Mouse (Mus musculus) cerebellum, adult (tissue): Measurements from ENCODE around the gene Trio.

Experiments
- ATAC-seq: cut with Nextera tagmentation; 2 replicates; pipeline ENCODE4 v1.9.2; 2017; ENCODE audit warnings: mild to moderate bottlenecking, moderate library complexity, mixed read lengths; ENCODE audit not compliant: insufficient number of reproducible peaks, low FRiP score, low TSS enrichment

Gene Trio

DNA sequence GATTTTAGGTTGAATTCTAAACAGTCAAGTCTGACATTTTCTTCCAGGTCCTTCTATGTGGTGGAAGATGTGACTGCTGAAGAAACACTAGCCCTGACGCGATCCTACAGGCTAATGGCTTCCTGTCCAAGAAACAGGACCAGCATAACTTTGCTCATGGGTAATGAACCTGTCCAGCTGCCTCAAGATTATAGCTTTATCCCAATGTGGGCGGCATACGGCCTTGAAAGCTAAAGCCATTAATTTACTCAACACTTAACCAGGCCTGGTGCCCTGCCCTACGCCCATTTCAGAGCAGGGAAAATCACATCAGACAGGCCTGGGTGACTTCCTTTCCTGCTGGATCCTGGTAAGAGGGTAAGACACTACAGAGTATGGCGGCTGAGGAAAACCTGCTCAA lies 98.0 kb downstream of the Trio start:
- ATAC-seq: no peak

DNA sequence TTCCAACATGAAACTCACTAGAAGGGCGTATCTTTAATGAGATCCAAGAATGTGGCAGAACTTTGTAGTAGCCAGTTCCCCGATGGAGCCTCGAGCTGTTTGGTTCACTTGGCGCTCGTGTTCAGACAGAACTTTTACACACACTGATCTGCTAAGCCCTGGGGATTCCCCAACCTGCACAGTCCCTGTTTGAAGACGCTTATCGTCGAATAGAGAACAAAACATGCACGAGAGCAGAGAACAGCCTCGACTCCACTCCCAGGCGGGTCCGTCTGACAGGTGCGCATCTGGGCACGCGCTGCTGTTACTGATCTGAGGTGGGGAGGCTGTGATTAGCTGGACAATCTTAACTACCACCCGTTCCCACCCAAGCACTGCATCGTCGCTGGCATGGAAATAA lies 98.7 kb downstream of the Trio start:
- ATAC-seq: no peak

DNA sequence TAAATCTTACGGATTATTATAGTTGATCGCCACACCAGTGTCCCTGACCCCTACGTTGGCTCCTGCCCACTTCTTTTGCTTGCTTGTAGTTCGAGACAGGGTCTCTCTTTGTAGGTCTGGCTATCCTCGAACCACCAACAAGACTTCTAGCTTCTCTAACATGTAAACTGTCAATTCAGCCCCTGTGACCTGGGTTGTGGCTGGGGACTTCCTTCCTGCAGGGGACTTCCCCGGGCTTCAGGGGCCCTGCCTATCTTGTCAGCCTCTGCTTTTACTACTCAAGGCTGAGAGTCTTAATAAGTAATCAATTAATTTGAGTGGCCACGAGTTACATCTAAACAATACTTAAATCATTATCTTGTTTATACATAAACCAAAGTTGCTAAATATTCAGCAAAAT lies 99.2 kb downstream of the Trio start:
- ATAC-seq: no peak

DNA sequence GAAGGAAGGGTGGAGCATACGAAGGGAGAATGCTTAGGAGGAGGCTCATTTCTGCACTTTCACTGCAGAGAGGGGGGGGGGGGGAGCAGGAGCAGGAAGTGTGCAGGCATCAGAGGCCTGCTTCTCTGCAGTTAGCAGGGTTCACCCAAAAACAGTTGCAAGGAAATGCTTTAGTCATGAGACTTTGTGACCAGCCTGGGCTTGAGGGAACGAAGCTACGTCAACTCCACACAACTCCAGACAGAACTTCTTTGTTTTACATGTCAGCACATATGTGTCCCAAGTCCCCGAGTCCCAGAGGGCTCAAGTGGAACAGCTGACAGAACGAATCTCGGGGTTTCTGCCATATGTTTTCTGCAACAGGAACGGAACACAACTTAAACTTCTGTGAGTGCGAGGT lies 99.8 kb downstream of the Trio start:
- ATAC-seq: no peak

DNA sequence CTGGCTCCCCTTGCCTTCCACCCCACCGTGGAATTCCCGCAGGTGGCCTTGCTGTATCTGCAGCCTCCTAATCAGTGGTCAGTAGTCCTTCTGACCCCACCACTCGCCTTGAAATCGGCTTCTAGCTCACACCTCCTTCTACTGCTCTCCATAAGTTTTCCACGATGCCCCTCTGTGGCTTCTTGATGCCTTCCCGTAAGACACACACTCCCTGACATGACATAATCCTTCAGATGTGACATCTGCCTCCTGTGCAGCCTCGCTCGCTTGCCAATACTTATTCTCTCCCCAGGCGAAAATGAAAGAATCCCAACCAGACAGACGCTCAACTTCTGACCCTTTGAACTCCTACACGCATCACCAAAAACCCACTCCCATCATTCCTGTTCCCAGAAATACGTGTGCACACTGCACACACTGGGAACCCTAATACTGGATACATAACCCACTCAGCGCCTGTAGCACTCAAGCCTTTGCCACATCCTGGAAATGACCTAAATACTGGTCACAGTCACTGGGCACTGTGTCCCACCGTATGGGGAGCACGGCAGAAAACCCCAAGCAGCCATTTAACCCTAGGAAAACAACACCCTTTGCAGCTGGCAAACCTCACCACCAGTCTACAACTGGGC lies 100.5 kb downstream of the Trio start:
- ATAC-seq: 0 out of 2 replicates have a peak, but pooled peaks have one; percentile 23

DNA sequence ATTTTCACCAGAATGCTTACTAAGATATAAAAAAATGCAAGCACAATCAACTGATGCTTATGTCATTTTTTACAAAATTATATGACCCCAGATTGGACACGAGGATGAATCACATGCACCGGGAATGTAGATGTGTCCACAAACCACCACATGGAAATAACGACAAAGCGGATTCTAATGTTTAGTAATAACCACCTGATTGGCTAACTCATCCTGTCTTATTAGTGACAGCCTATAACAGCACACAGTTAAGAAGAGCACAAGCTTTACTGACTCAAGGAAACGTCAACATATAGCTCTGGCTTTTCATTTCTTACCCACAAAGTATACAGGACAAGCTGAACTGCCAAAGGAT lies 101.7 kb downstream of the Trio start:
- ATAC-seq: no peak

DNA sequence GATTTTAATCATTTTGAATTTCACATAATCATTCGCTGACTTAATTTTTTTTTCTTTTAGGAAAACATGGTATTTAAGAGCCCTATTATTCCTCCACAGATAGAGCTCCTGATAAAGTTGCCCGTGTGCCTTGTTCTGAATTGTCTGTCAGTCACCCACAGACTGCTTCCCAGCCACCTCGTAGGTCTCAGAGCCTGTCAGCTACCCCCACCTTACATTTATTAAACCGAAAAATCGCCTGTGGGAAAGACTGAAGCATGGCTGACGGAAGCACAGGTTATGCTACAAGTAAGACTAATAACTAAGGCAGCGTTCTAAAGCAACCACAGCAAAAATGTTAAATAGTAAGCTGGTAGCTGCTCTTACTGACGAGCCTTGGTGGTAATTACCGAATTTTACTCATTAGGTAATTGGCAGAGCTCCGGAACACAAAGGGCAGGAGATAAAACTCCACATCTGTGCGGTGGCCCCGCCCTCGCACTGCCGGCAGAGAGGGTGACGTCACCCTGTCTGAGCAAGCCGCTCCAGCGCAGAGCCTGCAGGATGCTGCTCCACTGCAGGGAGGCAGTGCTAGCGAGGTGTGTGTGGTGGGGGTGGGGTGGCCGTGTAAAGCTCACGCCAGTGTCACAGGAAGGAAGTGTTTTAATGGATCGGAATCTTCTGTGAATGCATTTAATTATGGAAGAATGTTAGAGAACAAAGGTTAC lies 102.2 kb downstream of the Trio start:
- ATAC-seq: peak; percentile 60

DNA sequence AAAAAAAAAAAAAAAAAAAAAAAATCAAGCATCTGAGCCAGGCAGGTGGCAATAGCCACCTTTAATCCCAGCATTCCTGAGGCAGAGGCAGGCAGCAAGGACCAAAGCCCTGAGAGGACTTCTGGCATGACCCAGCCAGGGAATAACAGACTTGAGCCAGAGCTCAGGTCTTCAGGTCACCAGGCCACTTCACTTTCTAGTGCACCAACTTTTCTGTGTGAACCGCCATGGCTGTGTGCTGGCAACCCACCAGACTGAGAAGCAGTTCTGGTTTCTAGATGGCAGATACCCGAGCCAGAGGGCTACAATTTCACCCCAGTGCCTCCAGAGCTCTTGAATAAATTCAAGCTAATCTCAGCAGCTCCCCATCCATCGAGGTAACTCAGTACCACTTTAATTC lies 104.9 kb downstream of the Trio start:
- ATAC-seq: no peak

DNA sequence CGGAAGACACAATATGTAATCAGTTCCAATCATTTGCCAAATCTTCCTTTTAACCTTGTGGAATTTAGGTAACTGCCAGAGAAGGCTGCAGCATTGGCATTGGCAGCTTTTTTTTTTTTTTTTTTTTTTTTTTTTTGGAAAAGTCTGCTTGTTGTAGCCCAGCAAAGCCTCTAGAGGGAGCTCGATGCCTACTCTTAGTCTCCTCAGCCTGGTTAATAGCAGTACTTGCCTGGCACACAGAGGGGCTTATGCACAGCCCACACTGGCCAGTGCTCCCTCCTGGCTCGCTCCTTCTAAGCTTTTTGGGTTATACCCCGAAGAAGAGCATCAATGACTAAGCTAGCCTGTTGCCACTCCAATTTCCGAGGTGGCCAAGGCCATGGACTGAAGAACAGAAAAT lies 106.1 kb downstream of the Trio start:
- ATAC-seq: peak; percentile 62

DNA sequence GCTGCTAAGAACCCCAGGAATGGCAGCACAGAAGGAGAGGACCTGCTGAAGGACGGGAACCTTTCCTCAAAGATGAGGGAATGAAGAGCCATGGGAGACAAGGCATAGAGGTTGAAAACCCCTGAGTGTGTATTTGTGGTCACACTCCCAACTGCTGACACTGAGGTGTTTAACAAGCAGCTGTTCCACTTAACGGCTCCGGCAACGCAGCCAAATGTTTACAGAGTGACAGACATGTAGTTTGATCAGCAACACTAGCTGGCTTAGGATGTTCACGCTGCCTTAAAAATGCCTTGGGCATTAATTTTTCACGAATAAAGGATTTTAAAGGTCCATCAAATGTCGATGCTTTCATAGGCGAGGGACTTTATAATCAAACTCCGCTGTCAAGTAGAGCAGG lies 106.8 kb downstream of the Trio start:
- ATAC-seq: no peak

DNA sequence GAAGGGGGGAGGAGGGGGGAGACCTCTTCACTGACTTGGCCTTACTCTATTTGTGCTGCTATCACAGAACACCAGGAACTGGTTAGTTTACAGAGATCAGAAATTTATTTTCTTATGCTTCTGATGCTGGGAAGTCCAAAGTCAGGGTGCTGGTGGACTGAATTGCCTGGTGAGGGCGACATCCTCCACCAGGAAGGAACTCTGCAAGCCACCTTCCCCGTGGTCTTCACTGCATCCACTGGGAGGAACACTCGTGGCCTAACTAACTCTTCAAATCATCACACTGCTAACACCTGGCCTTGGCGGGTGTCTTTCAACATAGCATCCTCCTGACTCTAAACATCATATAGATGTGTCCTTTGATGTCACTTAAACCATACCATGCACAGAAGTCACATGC lies 109.4 kb downstream of the Trio start:
- ATAC-seq: no peak

DNA sequence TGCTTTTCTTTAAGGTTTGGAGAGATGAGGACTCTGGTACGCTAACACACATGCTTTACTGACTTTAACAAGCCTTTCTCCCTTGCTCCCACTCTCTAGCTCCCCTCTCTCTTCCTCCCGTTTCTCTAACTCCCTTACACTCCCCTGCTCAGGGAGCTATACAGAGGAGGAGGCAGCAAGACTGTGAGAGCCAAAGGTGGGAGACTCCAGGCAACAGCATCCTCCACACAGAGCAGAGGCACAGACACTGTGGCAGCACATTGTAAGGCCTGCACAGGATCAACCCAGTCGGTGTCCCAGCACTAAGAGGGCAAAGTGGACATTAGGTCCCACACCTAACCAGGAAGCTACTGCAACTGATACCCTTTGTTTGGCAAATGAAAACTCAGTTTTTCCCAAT lies 112.6 kb downstream of the Trio start:
- ATAC-seq: no peak

DNA sequence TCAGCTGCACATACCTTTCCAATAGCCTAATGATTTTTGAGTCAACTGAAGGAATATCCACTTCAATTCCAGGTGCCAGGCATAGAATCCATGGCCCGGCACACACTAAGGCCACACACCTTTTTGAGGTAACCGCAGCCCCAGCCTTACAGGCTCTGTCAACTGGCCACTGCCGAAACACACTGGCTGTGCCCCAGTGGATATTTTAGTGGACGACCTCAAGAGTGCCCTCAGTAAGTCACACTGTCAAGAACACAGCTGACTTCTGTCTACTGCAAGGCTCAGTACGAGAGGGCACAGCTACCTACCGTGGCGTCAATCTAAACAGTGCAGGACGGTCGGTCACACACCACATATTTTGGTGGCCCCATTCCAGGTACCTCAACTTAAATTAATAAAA lies 114.5 kb downstream of the Trio start:
- ATAC-seq: no peak

DNA sequence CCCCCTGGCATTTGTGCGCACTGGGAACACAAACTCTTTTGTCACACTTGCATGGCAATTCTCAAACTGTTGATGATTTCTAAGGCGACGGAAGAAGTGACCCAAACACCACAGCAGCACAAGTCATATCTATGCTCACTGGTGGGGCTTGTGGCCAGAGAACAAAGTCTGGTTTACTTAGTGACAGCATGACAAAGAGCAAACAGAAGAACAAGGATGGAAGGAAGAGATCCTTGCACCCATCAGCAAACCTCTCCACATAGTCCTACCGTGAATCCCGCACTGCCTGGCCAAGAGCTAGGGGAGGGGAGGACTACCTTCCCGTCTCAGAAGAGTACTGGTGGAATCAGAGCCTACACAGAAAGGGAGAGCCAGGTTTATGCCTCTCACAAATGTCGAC lies 115.5 kb downstream of the Trio start:
- ATAC-seq: no peak

DNA sequence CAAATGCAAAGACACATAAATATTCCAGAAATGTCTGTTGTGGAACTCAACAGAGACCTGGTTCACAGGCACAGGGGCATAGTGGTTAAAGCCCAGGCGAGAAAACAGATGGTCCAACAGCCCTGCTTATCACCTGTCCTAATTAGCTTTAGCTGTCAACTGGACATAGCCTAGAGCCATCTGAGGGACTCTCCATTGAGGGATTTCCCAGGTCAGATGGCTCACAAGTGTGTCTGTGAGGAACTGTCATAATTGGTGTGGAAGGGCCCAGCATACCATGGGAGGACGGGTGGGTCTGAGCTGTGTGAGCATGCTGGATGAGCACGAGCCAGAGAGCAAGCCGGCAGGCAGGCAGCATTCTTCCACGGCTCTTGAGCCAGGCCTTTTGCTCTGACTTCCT lies 118.0 kb downstream of the Trio start:
- ATAC-seq: peak; percentile 76

DNA sequence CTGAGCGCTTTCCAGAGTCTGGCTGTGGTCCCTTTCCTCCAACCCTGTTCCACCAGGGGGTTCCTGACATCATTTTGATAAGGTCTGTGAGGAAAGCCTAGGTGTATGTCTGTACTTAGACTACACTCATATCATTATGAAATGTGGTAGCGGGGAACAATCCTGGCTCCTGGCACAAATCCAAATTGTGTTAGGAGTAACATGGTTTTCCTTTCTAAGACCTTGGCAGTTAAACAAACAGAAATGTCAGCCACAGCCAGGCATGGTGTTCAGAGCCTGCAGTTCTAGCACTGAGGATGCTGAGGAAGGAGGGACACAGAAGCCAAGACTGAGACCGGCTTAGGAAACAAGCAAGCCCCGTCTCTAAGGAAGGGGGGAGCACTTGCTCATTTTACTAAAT lies 119.2 kb downstream of the Trio start:
- ATAC-seq: no peak

DNA sequence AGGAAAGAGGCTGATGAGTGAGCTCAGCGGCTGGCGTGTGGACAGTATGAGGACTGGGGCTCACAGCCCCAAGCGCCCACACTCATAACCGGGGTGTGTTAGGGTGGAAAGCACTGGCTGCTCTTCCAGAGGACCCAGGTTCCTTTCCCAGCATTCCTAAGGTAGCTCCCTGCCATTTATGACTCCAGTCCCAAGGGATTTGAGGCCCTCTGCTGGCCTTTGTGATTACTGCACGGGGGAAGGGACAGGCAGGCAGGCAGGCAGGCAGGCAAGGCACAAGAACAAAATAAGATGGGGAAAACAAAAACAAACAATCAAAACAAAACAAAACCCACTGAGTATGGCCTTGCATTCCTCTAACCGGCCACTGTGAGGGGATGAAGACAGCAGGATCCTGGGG lies 120.3 kb downstream of the Trio start:
- ATAC-seq: peak; percentile 11; the same call in 1 of the 2 replicates

DNA sequence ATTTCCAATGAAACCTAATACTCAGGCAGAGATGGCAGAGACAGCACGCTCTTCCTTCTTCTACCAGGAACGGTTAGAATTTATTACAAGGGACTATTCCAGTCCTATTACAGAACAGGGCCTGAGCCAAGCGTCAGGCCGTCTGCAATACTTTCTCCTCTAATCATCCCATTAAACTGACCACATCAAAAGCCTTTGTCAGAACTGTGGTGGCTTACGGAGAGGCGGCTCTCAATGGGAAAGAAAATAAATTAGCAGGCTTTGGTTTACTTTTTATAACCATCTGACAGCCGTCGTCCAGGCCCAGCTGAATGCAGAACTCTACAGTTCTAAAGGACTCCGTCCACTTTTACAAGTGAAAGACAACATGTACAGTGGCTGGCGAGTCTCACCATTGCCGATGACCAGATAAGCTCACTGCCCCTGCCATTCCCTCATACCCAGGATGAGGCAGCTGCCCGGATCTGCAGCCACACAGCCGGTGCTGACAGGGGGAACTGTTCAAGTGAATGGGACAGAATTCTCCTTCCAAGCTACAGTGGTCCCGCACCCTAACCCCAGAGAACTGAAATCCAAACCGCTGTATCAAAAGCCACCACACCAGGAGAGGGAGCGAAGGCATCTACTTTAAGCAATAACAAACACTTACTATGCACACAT lies 121.2 kb downstream of the Trio start:
- no peak for ATAC-seq

DNA sequence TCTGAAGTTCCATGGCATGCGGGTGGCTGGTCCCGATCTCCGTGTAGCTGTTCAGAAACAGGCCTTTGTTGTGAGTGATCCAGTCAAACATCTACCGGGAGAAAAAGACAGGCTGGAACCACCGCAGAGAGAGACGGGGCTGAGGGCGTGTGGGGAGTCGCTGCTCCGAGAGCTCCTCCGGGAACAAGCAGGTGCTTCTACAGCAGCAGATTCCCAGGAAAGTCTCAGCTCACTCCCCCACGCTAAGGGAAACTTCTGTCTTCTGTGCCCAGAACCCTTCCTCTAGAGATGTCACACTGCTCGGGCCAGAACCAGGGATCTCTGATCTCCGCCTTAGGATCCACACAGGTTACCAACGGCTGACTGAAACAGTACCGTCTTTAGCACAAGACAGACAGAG lies 124.4 kb downstream of the Trio start:
- no peak for ATAC-seq

DNA sequence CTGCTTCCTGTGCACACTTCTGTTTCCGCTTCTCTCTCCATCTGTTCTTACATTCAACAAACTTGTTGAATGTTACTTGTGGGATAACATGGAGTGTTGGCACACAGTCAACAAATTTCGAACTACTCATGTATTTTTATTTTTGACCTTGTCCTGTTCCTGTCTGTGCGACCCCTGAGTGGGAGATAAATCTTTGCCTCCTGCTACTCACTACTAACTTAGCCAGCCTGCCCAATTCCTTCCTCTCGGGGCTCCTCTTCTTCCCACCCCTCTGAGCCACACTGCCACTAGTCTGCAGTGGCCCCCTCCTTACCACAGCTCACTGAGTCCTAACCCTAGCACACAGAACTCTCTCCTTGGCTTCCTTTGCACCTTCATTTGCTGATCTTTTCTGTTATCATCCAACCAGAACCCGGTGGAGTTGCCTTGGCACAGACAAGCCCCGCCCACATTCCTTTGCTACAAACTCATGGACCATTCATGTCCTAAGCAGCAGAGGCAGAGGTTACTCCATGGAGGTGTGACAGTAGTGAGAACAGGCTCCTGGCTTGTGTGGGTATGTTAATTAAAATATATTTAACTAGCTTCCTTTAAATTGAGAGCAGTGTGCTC lies 126.7 kb downstream of the Trio start:
- ATAC-seq: no peak

DNA sequence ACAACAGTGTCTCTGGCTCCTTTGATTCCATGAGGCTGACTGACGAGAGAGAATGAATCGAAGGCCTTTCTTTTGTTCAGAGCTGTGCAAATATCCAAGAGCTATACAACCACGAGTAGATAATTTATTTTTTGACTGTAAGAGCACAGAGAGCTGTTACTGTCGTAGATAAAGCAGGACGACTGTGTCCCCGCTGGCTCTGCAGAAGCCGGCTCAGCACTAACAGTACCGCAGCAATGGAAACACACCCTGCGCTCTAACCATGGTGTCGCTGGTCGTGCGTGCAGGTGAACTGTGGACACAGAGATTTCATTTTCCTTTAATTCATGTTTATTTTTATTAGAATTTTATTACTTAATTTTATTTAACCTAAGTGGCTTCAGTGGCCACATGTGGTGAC lies 131.5 kb downstream of the Trio start:
- no peak for ATAC-seq
